Mouse (Mus musculus) urinary bladder, adult 18-20 months (tissue): ENCODE data around the gene Clec9a.

ENCODE experiments used
- DNase-seq, 2 experiments: peaks; one replicate each; pipeline ENCODE4 v3.0.0; 2022; ENCODE audit warnings: low spot score in 2 of 2, mixed read lengths in 2 of 2

The Clec9a gene

GRCm38 (mm10) chr6:129408562-129408961 is at the start of gene Clec9a:
TSS of gene Clec9a (plus strand) at chr6:129408862.
- DNase-seq = no peak

GRCm38 (mm10) chr6:129359515-129359914 is 49.1 kb upstream of the Clec9a start:
- no peak for DNase-seq

- DNase-seq = no peak
Measured at GRCm38 (mm10) chr6:129363942-129364341, 44.7 kb upstream of the Clec9a start.

GRCm38 (mm10) chr6:129365959-129366359 is 42.7 kb upstream of the Clec9a start:
- peak in 1 of 2 experiments; percentile 13 for DNase-seq

- no peak for DNase-seq
Measured at GRCm38 (mm10) chr6:129369374-129370132, 39.1 kb upstream of the Clec9a start.

DNA sequence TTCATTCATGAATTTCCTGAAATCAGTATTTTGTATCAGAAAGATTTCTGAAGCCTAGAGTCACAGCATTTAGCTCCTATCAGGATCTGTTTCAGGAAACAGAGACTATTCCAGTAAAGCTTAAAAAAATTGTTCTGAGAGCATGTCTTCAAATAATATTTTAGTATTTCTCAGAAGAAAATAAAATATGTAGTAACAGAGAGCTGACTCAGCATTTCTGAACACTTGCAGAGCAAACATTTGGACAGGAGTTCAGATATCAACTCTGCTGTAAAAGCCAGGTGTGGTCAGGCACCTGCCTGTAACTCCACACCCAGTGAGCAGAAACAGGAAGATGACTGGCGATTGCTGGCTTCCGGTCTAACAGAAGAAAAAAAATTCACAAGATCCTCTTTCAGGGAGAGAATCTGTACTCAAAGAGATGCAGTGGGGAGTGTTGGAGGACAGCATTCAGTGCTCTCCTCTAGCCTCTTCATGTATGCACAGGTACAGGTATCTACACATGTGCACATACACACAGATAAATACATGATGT is 33.7 kb upstream of the Clec9a start:
- DNase-seq = no peak

GRCm38 (mm10) chr6:129380454-129380853 is 28.2 kb upstream of the Clec9a start:
- no peak for DNase-seq

DNA sequence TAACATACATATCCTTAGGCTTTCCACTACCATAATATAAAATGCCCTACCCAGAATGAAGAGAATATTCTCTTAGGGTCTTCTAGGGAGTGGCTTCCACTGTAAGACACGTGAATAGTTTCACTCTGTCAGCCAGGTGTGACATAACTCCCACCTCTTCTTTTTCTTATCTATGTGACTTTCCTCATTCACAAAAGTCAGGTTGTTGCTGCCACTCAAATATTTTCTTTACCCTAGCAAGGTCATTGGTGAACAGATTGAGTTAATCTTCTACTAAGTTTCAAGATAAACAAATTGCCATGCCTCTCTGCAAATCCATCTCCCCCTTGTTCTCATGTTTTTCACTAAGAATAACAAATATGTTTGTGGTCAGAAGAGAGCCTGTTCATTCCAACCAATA is 26.9 kb upstream of the Clec9a start:
- DNase-seq = no peak

DNA sequence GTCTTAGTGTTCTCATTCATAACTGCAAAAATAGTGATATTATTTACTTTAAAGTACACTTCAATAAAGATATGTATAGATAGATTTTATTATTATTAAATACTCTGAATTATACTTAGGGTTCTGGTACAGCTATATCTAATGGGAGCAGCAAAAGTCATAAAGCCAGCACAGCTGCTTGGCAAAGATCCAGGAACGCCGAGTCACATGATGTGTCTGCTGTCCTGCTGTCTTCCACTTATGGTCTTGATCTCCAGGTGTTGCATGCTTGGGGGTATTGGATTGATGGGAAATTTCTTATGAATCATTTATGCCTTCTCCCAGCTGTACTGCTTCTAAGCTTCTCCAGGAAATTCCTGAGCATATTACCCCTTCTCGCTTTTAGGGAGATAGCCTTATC is 25.2 kb upstream of the Clec9a start:
- DNase-seq = no peak

GRCm38 (mm10) chr6:129385000-129385399 is 23.7 kb upstream of the Clec9a start:
- no peak for DNase-seq

GRCm38 (mm10) chr6:129385774-129386173 is 22.9 kb upstream of the Clec9a start, which contains the start of gene Clec12b:
TSS of gene Clec12b (minus strand) at chr6:129385874.
- no peak for DNase-seq

- DNase-seq = no peak
Measured at GRCm38 (mm10) chr6:129393087-129393720, 15.5 kb upstream of the Clec9a start.

GRCm38 (mm10) chr6:129393732-129394131 is 14.9 kb upstream of the Clec9a start:
- no peak for DNase-seq

- no peak for DNase-seq
Measured at GRCm38 (mm10) chr6:129396997-129397396, 11.7 kb upstream of the Clec9a start, which contains the start of gene Clec1b. TSS of gene Clec1b (plus strand) at chr6:129397297.

GRCm38 (mm10) chr6:129399945-129400344 is 8.7 kb upstream of the Clec9a start:
- DNase-seq = no peak

DNA sequence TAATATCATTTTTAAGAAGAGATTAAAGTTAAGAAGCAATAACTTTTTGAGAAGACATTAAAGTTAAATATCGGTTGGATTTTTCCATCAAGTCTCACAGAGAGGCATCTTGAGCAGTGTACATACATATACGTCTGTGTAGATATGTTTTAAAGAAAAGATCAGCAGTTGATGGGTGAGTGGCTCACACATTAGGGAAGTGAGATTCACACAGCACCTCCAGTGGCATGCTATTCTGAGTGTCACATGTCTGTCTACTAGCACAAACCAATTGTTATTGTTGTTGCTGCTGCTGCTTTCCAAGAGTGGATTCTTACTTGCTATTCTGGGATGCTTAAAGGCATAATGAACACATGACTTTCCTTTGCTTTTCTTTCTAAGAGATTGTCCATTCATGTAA is 6.3 kb upstream of the Clec9a start:
- DNase-seq = no peak

DNA sequence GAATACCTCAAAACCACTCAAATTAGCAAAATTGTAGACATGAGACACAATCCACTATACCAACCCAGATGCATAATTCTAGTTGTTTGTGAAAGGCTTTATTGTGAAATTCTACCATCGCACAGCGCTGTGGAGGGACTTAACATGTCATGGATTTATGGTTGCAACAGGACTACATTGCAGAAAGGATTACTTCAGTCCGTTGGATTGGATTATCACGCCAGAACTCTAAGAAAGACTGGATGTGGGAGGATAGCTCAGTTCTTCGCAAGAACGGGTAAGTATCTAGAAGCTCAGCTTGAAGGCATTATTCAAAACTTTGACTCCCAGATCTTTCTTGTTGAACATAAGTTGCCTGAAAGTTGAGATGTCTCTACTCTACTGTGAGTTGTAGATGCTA is 5.3 kb upstream of the Clec9a start:
- DNase-seq = no peak

DNA sequence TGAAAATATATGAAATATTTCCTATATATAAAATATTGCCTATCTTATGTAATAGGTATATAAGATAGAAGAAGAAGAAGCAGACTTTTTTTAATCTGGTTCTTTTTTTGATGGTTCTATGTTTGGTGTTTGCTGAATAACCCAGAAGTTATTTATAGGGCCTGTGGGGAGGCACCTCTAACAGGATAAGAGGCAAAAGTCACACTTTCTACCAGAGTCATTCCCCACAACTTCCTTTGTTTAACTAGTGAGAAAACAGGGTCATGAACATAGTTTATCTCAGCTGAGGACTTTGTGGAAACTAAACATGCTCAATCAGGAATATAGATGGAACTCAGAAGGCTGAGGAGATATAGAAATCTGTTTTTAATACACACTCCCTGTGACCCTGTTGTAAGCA is 2.7 kb upstream of the Clec9a start:
- DNase-seq = no peak

DNA sequence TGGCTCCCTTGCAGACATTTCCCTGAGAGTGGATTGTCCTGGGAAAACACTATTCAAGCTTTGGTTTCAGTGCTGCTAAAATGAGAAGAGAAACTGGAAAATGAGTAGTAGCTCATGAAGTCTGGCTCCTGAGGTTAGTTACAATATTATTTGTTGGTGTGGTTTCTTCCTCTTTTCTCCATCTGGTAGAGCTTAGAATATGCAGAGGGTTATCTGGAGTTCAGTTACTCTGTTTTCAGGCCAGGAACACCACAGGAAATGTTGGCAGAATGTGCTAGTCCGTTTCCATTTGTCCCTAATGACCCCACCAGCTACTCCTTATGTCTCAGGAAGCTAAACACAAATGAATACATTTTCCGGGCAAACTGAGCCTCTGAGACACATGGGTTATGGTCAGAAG is 1.3 kb upstream of the Clec9a start:
- no peak for DNase-seq

- DNase-seq = no peak
Measured at GRCm38 (mm10) chr6:129414177-129414576, 5.5 kb downstream of the Clec9a start.

DNA sequence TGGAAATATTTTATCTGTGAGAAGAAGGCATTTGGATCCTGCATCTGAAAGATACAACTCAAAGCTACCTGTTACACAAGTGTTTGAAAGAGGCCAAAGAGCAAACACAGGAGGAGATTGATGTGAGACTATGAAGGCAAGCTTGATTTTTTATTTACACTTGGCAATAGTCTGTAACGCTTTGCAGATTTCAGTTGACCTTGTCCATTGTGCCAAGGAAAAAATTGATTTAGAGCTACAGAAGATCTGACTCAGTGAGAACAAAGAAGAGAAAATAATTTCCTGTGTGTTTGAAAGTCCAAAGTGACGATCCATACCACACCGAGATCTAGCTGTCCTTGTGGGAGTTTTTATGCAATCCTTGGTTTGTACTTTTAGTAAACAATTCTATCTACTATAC is 13.6 kb downstream of the Clec9a start:
- DNase-seq = no peak

DNA sequence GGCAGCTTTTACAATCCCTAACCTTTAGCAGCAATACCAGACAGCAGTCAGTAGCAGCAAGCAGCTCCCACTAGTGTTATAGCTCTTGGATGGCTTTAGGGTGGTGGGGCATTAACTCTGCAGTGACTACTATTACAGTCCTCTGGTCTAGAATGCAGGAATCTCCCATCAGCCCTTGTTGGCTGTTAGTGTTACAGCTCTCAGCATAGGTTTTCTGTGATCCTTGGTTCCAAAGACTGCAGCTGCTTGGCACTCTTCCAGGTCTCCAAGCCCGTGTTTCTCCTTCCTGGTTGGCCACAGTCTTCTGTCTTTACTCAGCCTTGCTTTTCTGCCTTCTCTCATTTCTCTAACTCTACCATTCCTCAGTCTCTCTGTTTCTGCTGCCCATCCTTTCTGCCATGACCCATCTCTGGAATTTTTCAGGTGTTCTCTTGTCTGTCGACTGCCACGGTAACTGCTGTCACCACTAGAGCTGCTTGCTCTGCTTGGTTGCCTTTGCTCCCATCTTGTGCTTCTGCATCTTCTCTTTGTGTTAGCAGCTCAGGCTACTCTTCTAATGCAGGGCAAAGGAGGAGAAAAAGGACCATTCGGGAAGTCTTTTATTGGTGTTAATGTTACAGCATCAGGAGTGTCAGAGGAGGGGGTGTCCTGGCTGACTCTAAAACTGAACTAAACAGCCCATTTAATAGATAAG is 14.5 kb downstream of the Clec9a start:
- no peak for DNase-seq

DNA sequence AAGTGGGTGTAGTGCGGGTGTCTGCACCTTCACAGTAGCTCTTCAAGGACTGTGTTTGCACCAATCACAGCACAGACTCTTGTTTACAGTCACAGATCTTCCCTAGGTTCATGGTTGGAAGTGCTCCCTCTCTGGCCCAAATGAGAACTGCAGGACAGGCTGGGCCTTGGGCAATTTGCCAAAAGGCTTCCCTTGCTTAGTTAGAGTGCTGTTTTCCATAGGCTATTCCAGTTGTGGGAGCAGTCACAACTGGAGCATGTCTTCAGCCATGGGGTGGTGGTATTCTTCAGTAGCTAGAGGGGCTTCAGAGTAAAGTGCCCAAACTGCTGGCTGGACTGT is 15.0 kb downstream of the Clec9a start:
- DNase-seq = peak; percentile 24 to 47
